Mouse (Mus musculus): ENCODE results near the gene Slc5a5. TPM values are rescaled to one million over a fixed set of nuclear protein-coding genes. Genes with fewer than 3 reads are reported as not detected.
A peak's percentile ranks its signal among the peaks of the same experiment; 100 is the strongest.

Slc5a5 gene
- polyA plus RNA-seq, 2 experiments: 0.03 to 0.10 TPM

GRCm38 (mm10) chr8:70865350-70866000 lies 27.1 kb downstream of the Slc5a5 start:
- TF ChIP-seq CTCF (IDR thresholded peaks at IDR 0.05; ENCODE audit: low read depth) (no peak), EP300 (IDR thresholded peaks at IDR 0.05; ENCODE audit: low read depth) (no peak)

GRCm38 (mm10) chr8:70864712-70865221 lies 27.8 kb downstream of the Slc5a5 start:
- Histone ChIP-seq H3K36me3 (replicated peaks; ENCODE audit: control insufficient read depth, insufficient read depth, low read depth) (no peaks in the 10 kb centered on the region), H3K27me3 (ENCODE audit: control insufficient read depth, insufficient read depth, low read length) (peaks cover 41% of the 10 kb centered on the region), H3K4me2 (ENCODE audit: low read depth) (peak overlapping the region; percentile 76), H3K27ac (no peak overlapping the region), H3K9ac (replicated peaks) (peak overlapping the region; percentile 69; the same call in 1 of the 2 replicates), H3K4me3 (ENCODE audit: insufficient read depth in 1 of 2, low read depth in 2 of 2, low read length in 2 of 2) (peak overlapping the region; percentile 63 to 65), H3K4me1 (replicated peaks; ENCODE audit: control insufficient read depth in 2 of 2, insufficient read depth in 2 of 2, low read length in 1 of 2) (peaks cover 15 to 18% of the 10 kb centered on the region in 2 experiments), H3K9me3 (ENCODE audit: control insufficient read depth, low read length) (no peaks in the 10 kb centered on the region)
- DNase-seq (ENCODE audit: low read depth in 3 of 3, low spot score in 3 of 3) (no peak), ATAC-seq (ENCODE audit: insufficient read depth) (no peak)
- TF ChIP-seq EP300 (IDR thresholded peaks at IDR 0.05; ENCODE audit: low read depth) (no peak), CTCF (IDR thresholded peaks at IDR 0.05; ENCODE audit: low read depth) (no peak)
- 2% methylated on average over 24 of the region's 24 CpGs for WGBS (ENCODE audit: insufficient replicate concordance)

More at GRCm38 (mm10) chr8:70865350-70866000, 27.1 kb downstream of the Slc5a5 start:
- DNase-seq (ENCODE audit: low read depth in 3 of 3, low spot score in 3 of 3) (peak; percentile 96 to 100 (median 97)), ATAC-seq (ENCODE audit: insufficient read depth) (peak; percentile 90)
- peak overlapping the region; percentile 83 for H3K27ac ChIP-seq
- no peaks in the 10 kb centered on the region for H3K36me3 ChIP-seq (replicated peaks; ENCODE audit: control insufficient read depth, insufficient read depth, low read depth)
- H3K27me3 ChIP-seq (ENCODE audit: control insufficient read depth, insufficient read depth, low read length): peaks cover 41% of the 10 kb centered on the region
- WGBS (ENCODE audit: insufficient replicate concordance): under 1% methylated on average over 44 of the region's 46 CpGs
- H3K9me3 ChIP-seq (ENCODE audit: control insufficient read depth, low read length): no peaks in the 10 kb centered on the region
- peaks cover 15 to 18% of the 10 kb centered on the region in 2 experiments for H3K4me1 ChIP-seq (replicated peaks; ENCODE audit: control insufficient read depth in 2 of 2, insufficient read depth in 2 of 2, low read length in 1 of 2)
- peak overlapping the region; percentile 76 for H3K4me2 ChIP-seq (ENCODE audit: low read depth)
- peak overlapping the region; percentile 63 to 65 for H3K4me3 ChIP-seq (ENCODE audit: insufficient read depth in 1 of 2, low read depth in 2 of 2, low read length in 2 of 2)
- peak overlapping the region; percentile 69 for H3K9ac ChIP-seq (replicated peaks)

- H3K4me1 ChIP-seq (replicated peaks; ENCODE audit: control insufficient read depth in 2 of 2, insufficient read depth in 2 of 2, low read length in 1 of 2): peaks cover 13 to 15% of the 10 kb centered on the region in 2 experiments
- ATAC-seq (ENCODE audit: insufficient read depth) (no peak), DNase-seq (ENCODE audit: low read depth in 3 of 3, low spot score in 3 of 3) (no peak)
- H3K27ac ChIP-seq: no peak overlapping the region
- H3K4me2 ChIP-seq (ENCODE audit: low read depth): peak overlapping the region; percentile 76
- 1% methylated on average over 46 of the region's 46 CpGs for WGBS (ENCODE audit: insufficient replicate concordance)
- no peaks in the 10 kb centered on the region for H3K9me3 ChIP-seq (ENCODE audit: control insufficient read depth, low read length)
- H3K27me3 ChIP-seq (ENCODE audit: control insufficient read depth, insufficient read depth, low read length): peaks cover 41% of the 10 kb centered on the region
- no peak for TF ChIP-seq EP300 (IDR thresholded peaks at IDR 0.05; ENCODE audit: low read depth)
- no peak for TF ChIP-seq CTCF (IDR thresholded peaks at IDR 0.05; ENCODE audit: low read depth)
- peak overlapping the region in 1 of 2 experiments; percentile 21; a peak in 1 of 4 replicates for H3K4me3 ChIP-seq (ENCODE audit: insufficient read depth in 1 of 2, low read depth in 2 of 2, low read length in 2 of 2)
- H3K36me3 ChIP-seq (replicated peaks; ENCODE audit: control insufficient read depth, insufficient read depth, low read depth): no peaks in the 10 kb centered on the region
- H3K9ac ChIP-seq (replicated peaks): no peak overlapping the region
Observed at GRCm38 (mm10) chr8:70863956-70864711, 28.4 kb downstream of the Slc5a5 start.

- no peak for DNase-seq (ENCODE audit: low read depth in 3 of 3, low spot score in 3 of 3)
- H3K36me3 ChIP-seq (replicated peaks; ENCODE audit: control insufficient read depth, insufficient read depth, low read depth): no peaks in the 10 kb centered on the region
- 2% methylated on average over 55 of the region's 55 CpGs for WGBS (ENCODE audit: insufficient replicate concordance)
- H3K27ac ChIP-seq: no peak within 1 kb of the TSS
- peaks cover 41% of the 10 kb centered on the region for H3K27me3 ChIP-seq (ENCODE audit: control insufficient read depth, insufficient read depth, low read length)
- TF ChIP-seq EP300 (IDR thresholded peaks at IDR 0.05; ENCODE audit: low read depth) (no peak), CTCF (IDR thresholded peaks at IDR 0.05; ENCODE audit: low read depth) (0 out of 2 replicates have a peak, but pooled peaks have one; percentile 3)
- no peaks in the 10 kb centered on the region for H3K9me3 ChIP-seq (ENCODE audit: control insufficient read depth, low read length)
- ATAC-seq (ENCODE audit: insufficient read depth): no peak
- no peak within 1 kb of the TSS for H3K9ac ChIP-seq (replicated peaks)
- H3K4me2 ChIP-seq (ENCODE audit: low read depth): peak within 1 kb of the TSS; percentile 76
- H3K4me3 ChIP-seq (ENCODE audit: insufficient read depth in 1 of 2, low read depth in 2 of 2, low read length in 2 of 2): peak within 1 kb of the TSS in 1 of 2 experiments; percentile 21; a peak in 1 of 4 replicates
- H3K4me1 ChIP-seq (replicated peaks; ENCODE audit: control insufficient read depth in 2 of 2, insufficient read depth in 2 of 2, low read length in 1 of 2): peaks cover 8 to 12% of the 10 kb centered on the region in 2 experiments; a peak in 3 of 4 replicates
Observed at GRCm38 (mm10) chr8:70862824-70863641, 29.5 kb downstream of the Slc5a5 start, which contains the start of gene Kcnn1. Kcnn1 (minus strand) TSS chr8:70863258.

Data from liver, embryonic 14.5 days (tissue).